In the genomic region with DNA sequence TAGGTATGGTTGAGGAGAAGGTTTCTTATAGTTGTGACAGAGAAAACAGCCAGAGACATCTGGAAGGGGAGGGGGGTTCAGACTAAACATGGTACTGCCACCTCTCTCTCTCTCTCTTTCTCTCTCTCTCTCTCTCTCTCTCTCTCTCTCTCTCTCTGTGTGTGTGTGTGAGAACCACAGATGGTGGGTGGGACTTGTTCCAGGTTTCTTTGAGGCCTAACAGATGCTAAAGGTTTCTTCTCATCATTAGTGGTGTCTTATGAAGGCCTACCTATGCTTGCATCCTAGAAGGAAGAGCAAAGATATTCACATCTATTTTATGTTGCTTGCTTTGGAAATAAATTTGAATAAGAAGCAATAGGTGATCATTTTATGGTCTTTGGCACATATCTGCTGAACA, we compare ENCODE assay signal across 8 mouse cellular contexts. TPM values are rescaled to one million over a fixed set of nuclear protein-coding genes. Genes with fewer than 3 reads are reported as not detected.
DNase-seq lines count a peak whose midpoint lies in the region; ATAC-seq and TF ChIP-seq lines count a peak whose summit lies in the region.

No protein-coding gene starts in this region.

- H3K4me2 ChIP-seq in heart, embryonic 12.5 days: peak overlapping the region; percentile 95; the same call in 1 of the 2 replicates
- peak overlapping the region; percentile 69 for H3K4me2 ChIP-seq in forebrain, embryonic 16.5 days (ENCODE audit: low read length)
- peak overlapping the region; percentile 85 for H3K4me2 ChIP-seq in liver, embryonic 16.5 days (ENCODE audit: low read depth, low read length)

- peaks cover 11% of the 10 kb centered on the region; the same call in 1 of the 2 replicates for H3K4me1 ChIP-seq in heart, embryonic 12.5 days (replicated peaks)
- H3K4me1 ChIP-seq in E14TG2a.4 (replicated peaks; ENCODE audit: low read depth, low read length): peaks cover 31% of the 10 kb centered on the region
- peaks cover 12% of the 10 kb centered on the region for H3K4me1 ChIP-seq in forebrain, embryonic 16.5 days (replicated peaks; ENCODE audit: control insufficient read depth, insufficient read depth, low read length)
- H3K4me1 ChIP-seq in liver, embryonic 16.5 days (ENCODE audit: control insufficient read depth, low read depth, low read length): peaks cover 36% of the 10 kb centered on the region

- intact Hi-C loops in heart, postnatal 10 days (cut with DNase I): no loop called here

- DNase-seq in heart, postnatal 10 days: no peak
- no peak for DNase-seq in urinary bladder, adult 2 months (ENCODE audit: low spot score)
- no peak for DNase-seq in embryo, embryonic 9.5 days (ENCODE audit: extremely low spot score)
- DNase-seq in thymus, postnatal 14 days: no peak

- H3K4me3 ChIP-seq in heart, embryonic 12.5 days: no peak overlapping the region
- peak overlapping the region; percentile 80 for H3K4me3 ChIP-seq in E14TG2a.4 (replicated peaks; ENCODE audit: low read length)
- H3K4me3 ChIP-seq in forebrain, embryonic 16.5 days (replicated peaks; ENCODE audit: low read length): no peak overlapping the region
- no peak overlapping the region; the same call in 1 of the 2 replicates for H3K4me3 ChIP-seq in liver, embryonic 16.5 days (ENCODE audit: low read depth, low read length)

- no peak overlapping the region for H3K27ac ChIP-seq in heart, embryonic 12.5 days (ENCODE audit: poor library complexity, severe bottlenecking)
- no peak overlapping the region for H3K27ac ChIP-seq in forebrain, embryonic 16.5 days (ENCODE audit: low read length)
- H3K27ac ChIP-seq in liver, embryonic 16.5 days (ENCODE audit: low read length): no peak overlapping the region

- no peaks in the 10 kb centered on the region for H3K27me3 ChIP-seq in heart, embryonic 12.5 days (replicated peaks)
- H3K27me3 ChIP-seq in E14TG2a.4 (ENCODE audit: insufficient read depth, low read length): no peaks in the 10 kb centered on the region
- H3K27me3 ChIP-seq in forebrain, embryonic 16.5 days (replicated peaks; ENCODE audit: control insufficient read depth, insufficient read depth, low read length): no peaks in the 10 kb centered on the region
- H3K27me3 ChIP-seq in liver, embryonic 16.5 days (ENCODE audit: control insufficient read depth, insufficient read depth, low read depth, low read length): no peaks in the 10 kb centered on the region

- TF ChIP-seq CTCF in E14TG2a.4 (conservative IDR thresholded peaks at IDR 0.05; ENCODE audit: low read length): no peak

- H3K9me3 ChIP-seq in heart, embryonic 12.5 days (replicated peaks): no peaks in the 10 kb centered on the region
- no peaks in the 10 kb centered on the region for H3K9me3 ChIP-seq in E14TG2a.4 (ENCODE audit: low read length)
- H3K9me3 ChIP-seq in forebrain, embryonic 16.5 days (ENCODE audit: control insufficient read depth, low read length): no peaks in the 10 kb centered on the region
- H3K9me3 ChIP-seq in liver, embryonic 16.5 days (replicated peaks; ENCODE audit: control insufficient read depth, low read length): no peaks in the 10 kb centered on the region

- H3K36me3 ChIP-seq in heart, embryonic 12.5 days: peaks cover 5% of the 10 kb centered on the region; the same call in 1 of the 2 replicates
- peaks cover 6% of the 10 kb centered on the region for H3K36me3 ChIP-seq in E14TG2a.4 (ENCODE audit: insufficient read depth, low read length)
- H3K36me3 ChIP-seq in forebrain, embryonic 16.5 days (ENCODE audit: control insufficient read depth, insufficient read depth): no peaks in the 10 kb centered on the region
- no peaks in the 10 kb centered on the region for H3K36me3 ChIP-seq in liver, embryonic 16.5 days (ENCODE audit: control insufficient read depth, insufficient read depth)

- H3K9ac ChIP-seq in heart, embryonic 12.5 days: no peak overlapping the region
- H3K9ac ChIP-seq in forebrain, embryonic 16.5 days (replicated peaks; ENCODE audit: low read depth, low read length): no peak overlapping the region; the same call in 1 of the 2 replicates
- peak overlapping the region; percentile 68; the same call in 1 of the 2 replicates for H3K9ac ChIP-seq in liver, embryonic 16.5 days (ENCODE audit: low read depth, low read length)

- no peak for ATAC-seq in heart, embryonic 12.5 days (ENCODE audit: insufficient number of reproducible peaks, low FRiP score)
- ATAC-seq in forebrain, embryonic 16.5 days: no peak
- no peak for ATAC-seq in liver, embryonic 16.5 days (ENCODE audit: low read depth)

RNA-seq across cellular contexts. Expression of gene Cops2, which starts 6.6 kb away (rescaled TPM):
- polyA plus RNA-seq in heart, embryonic 12.5 days (2016; fragmentation: Nextera tagmentation; extraction: Ambion mirVana): 74.3 and 75.7 TPM in 2 replicates
- total RNA-seq in heart, postnatal 10 days (2021): 10 to 100 TPM; 82.8 to 85.5 TPM
- 63.6 and 80.4 TPM in 2 replicates for polyA plus RNA-seq in forebrain, embryonic 16.5 days (2015; fragmentation: Nextera tagmentation; extraction: Ambion mirVana)
- polyA plus RNA-seq in liver, embryonic 16.5 days (2015; fragmentation: Nextera tagmentation; extraction: Ambion mirVana): 35.6 and 40.1 TPM in 2 replicates
- 71.3 and 91.3 TPM in 2 replicates for polyA plus RNA-seq in urinary bladder, adult 2 months (2012; rRNA removed)

RNA-seq across cellular contexts. Expression of gene Galk2, which starts 6.7 kb away (rescaled TPM):
- 34.2 and 35.0 TPM in 2 replicates for polyA plus RNA-seq in heart, embryonic 12.5 days (2016; fragmentation: Nextera tagmentation; extraction: Ambion mirVana)
- total RNA-seq in heart, postnatal 10 days (2021): 10 to 100 TPM; 17.5 to 19.2 TPM
- 24.9 and 27.9 TPM in 2 replicates for polyA plus RNA-seq in forebrain, embryonic 16.5 days (2015; fragmentation: Nextera tagmentation; extraction: Ambion mirVana)
- polyA plus RNA-seq in liver, embryonic 16.5 days (2015; fragmentation: Nextera tagmentation; extraction: Ambion mirVana): 8.4 and 9.4 TPM in 2 replicates
- polyA plus RNA-seq in urinary bladder, adult 2 months (2012; rRNA removed): 28.2 and 33.5 TPM in 2 replicates
